Mouse (Mus musculus) myocyte (in vitro differentiated cells): Measurements from ENCODE around the gene Fkbp1a. TPM values are rescaled to one million over a fixed set of nuclear protein-coding genes. Genes with fewer than 3 reads are reported as not detected.

Source experiments
- H3K27me3 ChIP-seq: one replicate; pipeline ENCODE4 v1.6.1; 2011; ENCODE audit not compliant: control insufficient read depth, insufficient read depth, insufficient read length
- H3K36me3 ChIP-seq: one replicate; pipeline ENCODE4 v1.6.1; 2011; ENCODE audit not compliant: control insufficient read depth, insufficient read depth
- H3K4me2 ChIP-seq: one replicate; pipeline ENCODE4 v1.6.1; 2011; ENCODE audit warnings: low read depth, control low read depth
- H3K4me3 ChIP-seq: one replicate; pipeline ENCODE4 v1.5.1; 2011; ENCODE audit warnings: mild to moderate bottlenecking, control low read depth, moderate library complexity
- H3K79me2 ChIP-seq: one replicate; pipeline ENCODE4 v1.6.1; 2011; ENCODE audit not compliant: control insufficient read depth, insufficient read depth
- H3ac ChIP-seq: one replicate; pipeline ENCODE4 v1.6.1; 2011; ENCODE audit not compliant: control insufficient read depth, insufficient read length
- CEBPB ChIP-seq: IDR thresholded peaks from 2 replicates; pipeline ENCODE4 v1.6.1; 2011; ENCODE audit warnings: mild to moderate bottlenecking, moderate library complexity; ENCODE audit not compliant: poor library complexity, insufficient read depth, severe bottlenecking
- E2F4 ChIP-seq: IDR thresholded peaks from one replicate; pipeline ENCODE4 v1.6.1; 2011; ENCODE audit warnings: mild to moderate bottlenecking, control low read depth, moderate library complexity; ENCODE audit not compliant: insufficient read depth
- MAX ChIP-seq: IDR thresholded peaks from one replicate; pipeline ENCODE4 v1.6.1; 2011; ENCODE audit warnings: low read depth, mild to moderate bottlenecking, control low read depth
- MYOD1 ChIP-seq, 3 experiments: IDR thresholded peaks; one replicate each; pipeline ENCODE4 v1.6.1; 2011; ENCODE audit warnings: control low read depth in 2 of 3, low read depth in 2 of 3, mild to moderate bottlenecking in 2 of 3, moderate library complexity in 1 of 3; ENCODE audit not compliant: insufficient read length in 2 of 3, control insufficient read depth in 1 of 3
- MYOG ChIP-seq, 3 experiments: IDR thresholded peaks; one replicate each; pipeline ENCODE4 v1.6.1; 2011; ENCODE audit warnings: control low read depth in 2 of 3, low read depth in 2 of 3, mild to moderate bottlenecking in 2 of 3; ENCODE audit not compliant: insufficient read length in 2 of 3, control insufficient read depth in 1 of 3, insufficient read depth in 1 of 3
- POLR2A ChIP-seq: IDR thresholded peaks from one replicate; pipeline ENCODE4 v1.6.1; 2011; ENCODE audit warnings: low read depth, mild to moderate bottlenecking, control low read depth, moderate library complexity; ENCODE audit not compliant: insufficient read length
- POLR2AphosphoS2 ChIP-seq: IDR thresholded peaks from one replicate; pipeline ENCODE4 v1.6.1; 2011; ENCODE audit warnings: low read depth, control low read depth; ENCODE audit not compliant: insufficient read length
- REST ChIP-seq: IDR thresholded peaks from one replicate; pipeline ENCODE4 v1.6.1; 2011; ENCODE audit warnings: mild to moderate bottlenecking, control low read depth, moderate library complexity; ENCODE audit not compliant: insufficient read depth, insufficient read length
- SRF ChIP-seq: IDR thresholded peaks from one replicate; pipeline ENCODE4 v1.6.1; 2011; ENCODE audit warnings: low read depth; ENCODE audit not compliant: control insufficient read depth, insufficient read length
- TCF12 ChIP-seq: IDR thresholded peaks from one replicate; pipeline ENCODE4 v1.6.1; 2011; ENCODE audit warnings: mild to moderate bottlenecking, control low read depth; ENCODE audit not compliant: poor library complexity, insufficient read depth, severe bottlenecking
- TCF3 ChIP-seq: IDR thresholded peaks from one replicate; pipeline ENCODE4 v1.6.1; 2011; ENCODE audit warnings: low read depth, control low read depth; ENCODE audit not compliant: insufficient read length
- USF1 ChIP-seq: IDR thresholded peaks from one replicate; pipeline ENCODE4 v1.6.1; 2011; ENCODE audit warnings: low read depth, mild to moderate bottlenecking, control low read depth, moderate library complexity
- polyA plus RNA-seq: library from polyadenylated mRNA; unstranded; fragments of >200 nt; fragmentation: generic; extraction: Trizol; gene quantifications from one replicate; pipeline ENCODE4 v1.2.1, GENCODE M21; 2012; ENCODE audit warnings: missing spikeins

Gene Fkbp1a
- 389 TPM for polyA plus RNA-seq

DNA sequence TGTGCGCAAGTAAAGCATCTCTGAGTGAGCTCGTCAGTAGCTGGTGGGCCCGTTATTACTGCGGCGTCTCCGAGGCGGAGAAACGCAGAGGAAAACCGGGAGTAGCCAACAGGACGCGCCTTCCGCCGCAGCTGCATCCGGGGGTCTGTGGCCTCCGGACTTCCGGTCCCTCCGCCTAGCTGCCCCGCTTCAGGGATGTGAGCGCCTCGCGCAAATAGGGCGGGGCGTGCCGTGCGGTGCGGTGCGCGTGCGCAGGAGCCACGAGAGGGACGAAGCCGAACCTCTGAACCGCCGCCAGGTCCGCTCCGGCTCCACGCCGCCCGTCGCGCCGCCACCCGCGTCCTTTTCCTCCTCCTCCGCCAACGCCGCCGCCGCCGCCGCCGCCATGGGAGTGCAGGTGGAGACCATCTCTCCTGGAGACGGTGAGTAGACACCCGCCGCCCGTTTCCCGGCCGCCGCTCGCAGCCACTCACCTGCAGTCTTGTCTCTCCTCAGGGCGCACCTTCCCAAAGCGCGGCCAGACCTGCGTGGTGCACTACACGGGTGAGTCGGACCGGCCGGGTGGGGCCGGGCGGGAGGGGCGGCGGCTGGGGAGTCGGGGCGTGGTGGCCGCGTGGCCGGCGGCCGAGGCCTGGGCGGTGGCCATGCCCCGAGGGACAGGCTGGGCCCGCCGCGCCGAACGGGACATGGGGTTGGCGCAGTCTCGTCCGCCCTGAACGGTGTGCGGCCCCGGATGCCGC, at the start of gene Fkbp1a:
Gene Fkbp1a, plus strand, starts transcription at position 161 of the 740 bp plus-strand sequence.
- peak within 1 kb of the TSS; percentile 94 for H3ac ChIP-seq
- H3K4me3 ChIP-seq, result peak within 1 kb of the TSS; percentile 77
- TF ChIP-seq TCF12, result no peak
- TF ChIP-seq POLR2A, result peak; percentile 87
- TF ChIP-seq USF1, result no peak
- TF ChIP-seq REST, result peak; percentile 33
- TF ChIP-seq MYOG (IDR thresholded peaks at IDR 0.05; ENCODE audit: control insufficient read depth in 1 of 3, insufficient read depth in 1 of 3, insufficient read length in 2 of 3, low read depth in 2 of 3), result peak in 2 of 3 experiments; percentile 60 to 78
- TF ChIP-seq CEBPB, result no peak
- TF ChIP-seq MAX, result no peak
- TF ChIP-seq TCF3, result no peak
- TF ChIP-seq MYOD1 (IDR thresholded peaks at IDR 0.05; ENCODE audit: control insufficient read depth in 1 of 3, insufficient read length in 2 of 3, low read depth in 2 of 3), result peak in 2 of 3 experiments; percentile 49 to 72
- no peak for TF ChIP-seq SRF
- TF ChIP-seq E2F4, result no peak
- peak; percentile 94 for TF ChIP-seq POLR2AphosphoS2

GRCm38 (mm10) chr2:151494035-151494803, 48.1 kb upstream of the Fkbp1a start, which contains the start of gene Nsfl1c:
TSS of gene Nsfl1c (plus strand) at chr2:151494182.
- Histone ChIP-seq H3K36me3 (peaks cover 12% of the 10 kb centered on the region), H3ac (peak within 1 kb of the TSS; percentile 48), H3K4me3 (peak within 1 kb of the TSS; percentile 42), H3K79me2 (peaks cover 30% of the 10 kb centered on the region), H3K27me3 (no peaks in the 10 kb centered on the region), H3K4me2 (peak within 1 kb of the TSS; percentile 74)
- TF ChIP-seq MAX (peak; percentile 64), TCF12 (no peak), CEBPB (no peak), E2F4 (no peak), POLR2AphosphoS2 (peak; percentile 92), MYOD1 (IDR thresholded peaks at IDR 0.05; ENCODE audit: control insufficient read depth in 1 of 3, insufficient read length in 2 of 3, low read depth in 2 of 3) (peak in 1 of 3 experiments; percentile 31), TCF3 (no peak), USF1 (no peak), SRF (peak; percentile 68), MYOG (IDR thresholded peaks at IDR 0.05; ENCODE audit: control insufficient read depth in 1 of 3, insufficient read depth in 1 of 3, insufficient read length in 2 of 3, low read depth in 2 of 3) (peak in 2 of 3 experiments; percentile 38 to 71), REST (peak; percentile 43), POLR2A (peak; percentile 93)

More for the DNA sequence above, at the start of gene Fkbp1a:
- Histone ChIP-seq H3K4me2 (peak within 1 kb of the TSS; percentile 89), H3K36me3 (peaks cover 6% of the 10 kb centered on the region), H3K79me2 (peaks cover 47% of the 10 kb centered on the region), H3K27me3 (no peaks in the 10 kb centered on the region)

DNA sequence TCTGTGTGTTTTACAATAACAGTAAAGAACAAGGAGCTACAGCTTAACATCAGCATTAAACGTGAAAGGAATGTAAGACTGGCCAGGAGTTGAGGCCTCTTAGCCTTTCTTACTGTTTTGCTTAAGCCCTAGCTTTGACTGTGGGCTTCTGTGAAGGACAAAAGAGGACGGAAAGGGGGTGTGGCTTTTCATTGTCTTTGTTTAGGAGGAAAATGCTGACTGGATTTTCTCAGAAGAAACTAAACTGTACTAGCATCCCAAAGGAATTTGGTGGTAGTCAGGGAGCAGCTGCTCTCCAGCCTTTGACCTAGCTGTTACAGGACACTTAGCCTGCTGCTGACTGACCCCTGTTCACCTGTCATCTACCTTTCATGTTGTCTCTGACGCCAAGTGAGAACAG, 43.9 kb upstream of the Fkbp1a start:
- Histone ChIP-seq H3K27me3 (no peaks in the 10 kb centered on the region), H3K4me2 (no peak overlapping the region), H3K36me3 (peaks cover 39% of the 10 kb centered on the region), H3K4me3 (no peak overlapping the region), H3K79me2 (peaks cover 31% of the 10 kb centered on the region), H3ac (no peak overlapping the region)
- TF ChIP-seq POLR2A (no peak), MAX (no peak), REST (no peak), MYOD1 (IDR thresholded peaks at IDR 0.05; ENCODE audit: control insufficient read depth in 1 of 3, insufficient read length in 2 of 3, low read depth in 2 of 3) (no peak), TCF3 (no peak), CEBPB (no peak), E2F4 (no peak), USF1 (no peak), SRF (no peak), MYOG (IDR thresholded peaks at IDR 0.05; ENCODE audit: control insufficient read depth in 1 of 3, insufficient read depth in 1 of 3, insufficient read length in 2 of 3, low read depth in 2 of 3) (no peak), TCF12 (no peak), POLR2AphosphoS2 (no peak)

- no peak for TF ChIP-seq POLR2A
- TF ChIP-seq TCF3, result no peak
- Histone ChIP-seq H3ac (no peak overlapping the region), H3K4me2 (no peak overlapping the region), H3K27me3 (no peaks in the 10 kb centered on the region), H3K79me2 (peaks cover 22% of the 10 kb centered on the region), H3K4me3 (no peak overlapping the region), H3K36me3 (peaks cover 53% of the 10 kb centered on the region)
Measured at GRCm38 (mm10) chr2:151500442-151501007, 41.8 kb upstream of the Fkbp1a start.
